Mouse (Mus musculus): ENCODE measurements at regions not wholly inside any gene's neighbourhood (a gene's known extent, or its start where the extent isn't known, plus 50 kb on each side); places are given as distances from the start of the nearest gene placed in this dataset.

DNA sequence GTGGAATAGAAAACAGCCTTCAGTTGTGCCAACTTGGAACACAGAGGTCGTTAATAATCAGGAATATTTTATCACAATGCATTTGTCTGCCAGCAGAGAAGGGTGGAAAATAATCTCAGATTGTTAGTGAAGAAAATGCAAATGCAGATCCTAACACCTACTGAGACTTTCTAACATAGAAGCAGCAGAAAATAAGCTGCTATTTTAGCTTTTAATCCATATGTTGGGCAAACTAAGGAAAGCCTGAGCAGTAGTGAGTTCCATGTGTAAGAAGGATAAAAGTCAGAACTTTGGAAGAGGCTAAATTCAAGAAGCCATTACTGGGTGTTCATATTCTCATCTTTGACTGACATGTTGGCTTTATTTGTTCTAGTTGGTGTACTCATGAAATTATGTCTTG, 119.8 kb upstream of the Sphkap start:
- H3K4me2 ChIP-seq (replicated peaks; ENCODE audit: low read depth), result no peak overlapping the region
- no peak overlapping the region for H3K4me3 ChIP-seq (ENCODE audit: low read depth, low read length)
- no peak overlapping the region for H3K27ac ChIP-seq (replicated peaks)
- 57% methylated on average over 1 of the region's 1 CpGs for WGBS
- no peaks in the 10 kb centered on the region for H3K36me3 ChIP-seq (ENCODE audit: control insufficient read depth, insufficient read depth, low read length)
- no peak for ATAC-seq (ENCODE audit: low FRiP score, low TSS enrichment)
- no peaks in the 10 kb centered on the region for H3K27me3 ChIP-seq (ENCODE audit: control insufficient read depth, insufficient read depth, low read length)
- H3K4me1 ChIP-seq (replicated peaks; ENCODE audit: control insufficient read depth, insufficient read depth), result no peaks in the 10 kb centered on the region
- H3K9ac ChIP-seq (ENCODE audit: low read length), result no peak overlapping the region
- DNase-seq (ENCODE audit: low spot score), result no peak
- H3K9me3 ChIP-seq (ENCODE audit: control insufficient read depth, low read length), result no peaks in the 10 kb centered on the region
- TF ChIP-seq EP300 (optimal IDR thresholded peaks at IDR 0.05), result no peak
- no peak for TF ChIP-seq CTCF (IDR thresholded peaks at IDR 0.05; ENCODE audit: low read depth)

DNA sequence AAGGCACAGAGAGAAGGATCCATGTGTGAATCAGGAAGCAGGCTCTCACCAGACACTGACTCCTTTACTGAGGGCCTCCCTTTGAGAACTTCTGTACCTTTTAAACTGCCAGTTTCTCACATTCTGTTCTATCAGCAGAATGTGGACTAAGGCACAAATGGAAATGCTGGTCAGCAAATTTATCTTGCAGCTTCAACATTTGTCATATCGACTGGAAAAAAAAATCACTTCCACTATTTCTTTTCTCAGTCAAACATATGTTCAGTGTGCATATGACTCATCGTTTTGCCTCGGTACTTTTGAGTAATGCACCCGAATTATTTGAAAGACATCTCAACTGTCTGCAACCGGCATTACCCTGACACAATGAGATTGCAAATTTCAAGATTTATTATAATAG, 101.4 kb upstream of the Sphkap start:
- TF ChIP-seq EP300 (optimal IDR thresholded peaks at IDR 0.05), result no peak
- no peak for TF ChIP-seq CTCF (IDR thresholded peaks at IDR 0.05; ENCODE audit: low read depth)
- WGBS, result 55% methylated on average over 5 of the region's 5 CpGs
- Histone ChIP-seq H3K4me2 (replicated peaks; ENCODE audit: low read depth) (no peak overlapping the region), H3K27me3 (ENCODE audit: control insufficient read depth, insufficient read depth, low read length) (no peaks in the 10 kb centered on the region), H3K27ac (replicated peaks) (no peak overlapping the region), H3K4me3 (ENCODE audit: low read depth, low read length) (no peak overlapping the region), H3K9ac (ENCODE audit: low read length) (no peak overlapping the region), H3K9me3 (ENCODE audit: control insufficient read depth, low read length) (no peaks in the 10 kb centered on the region), H3K4me1 (replicated peaks; ENCODE audit: control insufficient read depth, insufficient read depth) (no peaks in the 10 kb centered on the region), H3K36me3 (ENCODE audit: control insufficient read depth, insufficient read depth, low read length) (no peaks in the 10 kb centered on the region)
- ATAC-seq (ENCODE audit: low FRiP score, low TSS enrichment) (no peak), DNase-seq (ENCODE audit: low spot score) (no peak)

GRCm38 (mm10) chr1:83505386-83505785, 97.4 kb upstream of the Sphkap start:
- Histone ChIP-seq H3K4me2 (replicated peaks; ENCODE audit: low read depth) (no peak overlapping the region), H3K36me3 (ENCODE audit: control insufficient read depth, insufficient read depth, low read length) (no peaks in the 10 kb centered on the region), H3K27me3 (ENCODE audit: control insufficient read depth, insufficient read depth, low read length) (no peaks in the 10 kb centered on the region), H3K27ac (replicated peaks) (no peak overlapping the region), H3K4me3 (ENCODE audit: low read depth, low read length) (no peak overlapping the region), H3K9me3 (ENCODE audit: control insufficient read depth, low read length) (no peaks in the 10 kb centered on the region), H3K9ac (ENCODE audit: low read length) (no peak overlapping the region), H3K4me1 (replicated peaks; ENCODE audit: control insufficient read depth, insufficient read depth) (no peaks in the 10 kb centered on the region)
- 65% methylated on average over 2 of the region's 2 CpGs for WGBS
- TF ChIP-seq CTCF (IDR thresholded peaks at IDR 0.05; ENCODE audit: low read depth), result no peak
- no peak for TF ChIP-seq EP300 (optimal IDR thresholded peaks at IDR 0.05)
- no peak for ATAC-seq (ENCODE audit: low FRiP score, low TSS enrichment)
- DNase-seq (ENCODE audit: low spot score), result no peak

DNA sequence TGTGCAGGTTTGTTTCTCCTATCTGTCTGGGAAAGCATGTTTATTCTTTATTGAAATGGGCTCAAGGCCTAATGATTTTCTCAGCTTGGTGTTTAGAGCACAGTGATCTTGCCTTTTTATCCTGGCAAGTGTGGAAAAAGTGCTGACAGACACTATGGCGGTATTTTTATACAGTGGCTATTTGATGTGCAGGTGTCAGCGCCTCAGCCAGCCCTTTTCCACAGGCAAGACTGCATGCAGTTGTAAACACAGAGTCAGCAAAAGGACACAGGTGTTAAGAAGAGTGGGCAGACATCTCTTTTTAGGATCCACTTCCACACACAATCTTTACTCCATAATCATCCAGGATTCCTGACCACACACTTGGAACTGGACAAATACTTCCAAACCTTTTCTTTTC, 88.9 kb upstream of the Sphkap start:
- Histone ChIP-seq H3K36me3 (ENCODE audit: control insufficient read depth, insufficient read depth, low read length) (no peaks in the 10 kb centered on the region), H3K27ac (replicated peaks) (no peak overlapping the region), H3K9ac (ENCODE audit: low read length) (no peak overlapping the region), H3K27me3 (ENCODE audit: control insufficient read depth, insufficient read depth, low read length) (no peaks in the 10 kb centered on the region), H3K4me1 (replicated peaks; ENCODE audit: control insufficient read depth, insufficient read depth) (no peaks in the 10 kb centered on the region), H3K4me2 (replicated peaks; ENCODE audit: low read depth) (no peak overlapping the region), H3K9me3 (ENCODE audit: control insufficient read depth, low read length) (no peaks in the 10 kb centered on the region), H3K4me3 (ENCODE audit: low read depth, low read length) (no peak overlapping the region)
- TF ChIP-seq CTCF (IDR thresholded peaks at IDR 0.05; ENCODE audit: low read depth), result no peak
- no peak for TF ChIP-seq EP300 (optimal IDR thresholded peaks at IDR 0.05)
- ATAC-seq (ENCODE audit: low FRiP score, low TSS enrichment) (no peak), DNase-seq (ENCODE audit: low spot score) (no peak)
- WGBS, result 59% methylated on average over 2 of the region's 2 CpGs

DNA sequence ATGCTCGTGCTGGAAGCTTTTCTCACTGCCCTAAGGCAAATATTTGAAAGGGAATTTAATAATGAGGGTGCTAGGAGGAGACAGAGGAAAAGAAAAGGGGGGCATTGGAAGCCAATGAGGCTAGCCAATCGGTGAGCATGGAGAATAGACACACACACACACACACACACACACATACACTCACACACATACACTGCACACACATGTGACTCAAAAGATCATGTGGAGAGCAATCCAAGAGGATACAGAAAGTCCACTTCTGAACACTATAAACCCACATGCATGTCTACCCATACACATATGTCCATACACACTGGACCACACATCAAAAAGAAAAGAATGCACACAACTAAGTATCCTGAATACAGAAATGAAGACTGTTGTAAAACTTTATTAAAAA, 88.4 kb upstream of the Sphkap start:
- H3K4me3 ChIP-seq (ENCODE audit: low read depth, low read length), result no peak overlapping the region
- ATAC-seq (ENCODE audit: low FRiP score, low TSS enrichment) (no peak), DNase-seq (ENCODE audit: low spot score) (no peak)
- H3K4me2 ChIP-seq (replicated peaks; ENCODE audit: low read depth), result no peak overlapping the region
- no peaks in the 10 kb centered on the region for H3K9me3 ChIP-seq (ENCODE audit: control insufficient read depth, low read length)
- H3K36me3 ChIP-seq (ENCODE audit: control insufficient read depth, insufficient read depth, low read length), result no peaks in the 10 kb centered on the region
- H3K4me1 ChIP-seq (replicated peaks; ENCODE audit: control insufficient read depth, insufficient read depth), result no peaks in the 10 kb centered on the region
- WGBS, result 41% methylated on average over 2 of the region's 2 CpGs
- H3K27me3 ChIP-seq (ENCODE audit: control insufficient read depth, insufficient read depth, low read length), result no peaks in the 10 kb centered on the region
- no peak overlapping the region for H3K9ac ChIP-seq (ENCODE audit: low read length)
- no peak overlapping the region for H3K27ac ChIP-seq (replicated peaks)
- TF ChIP-seq CTCF (IDR thresholded peaks at IDR 0.05; ENCODE audit: low read depth) (no peak), EP300 (optimal IDR thresholded peaks at IDR 0.05) (no peak)

- Histone ChIP-seq H3K4me3 (ENCODE audit: low read depth, low read length) (no peak overlapping the region), H3K27me3 (ENCODE audit: control insufficient read depth, insufficient read depth, low read length) (no peaks in the 10 kb centered on the region), H3K9me3 (ENCODE audit: control insufficient read depth, low read length) (no peaks in the 10 kb centered on the region), H3K27ac (replicated peaks) (no peak overlapping the region), H3K9ac (ENCODE audit: low read length) (no peak overlapping the region), H3K4me2 (replicated peaks; ENCODE audit: low read depth) (no peak overlapping the region), H3K4me1 (replicated peaks; ENCODE audit: control insufficient read depth, insufficient read depth) (no peaks in the 10 kb centered on the region), H3K36me3 (ENCODE audit: control insufficient read depth, insufficient read depth, low read length) (no peaks in the 10 kb centered on the region)
- 76% methylated on average over 4 of the region's 4 CpGs for WGBS
- TF ChIP-seq EP300 (optimal IDR thresholded peaks at IDR 0.05), result no peak
- TF ChIP-seq CTCF (IDR thresholded peaks at IDR 0.05; ENCODE audit: low read depth), result no peak
- ATAC-seq (ENCODE audit: low FRiP score, low TSS enrichment), result no peak
- no peak for DNase-seq (ENCODE audit: low spot score)
Measured at GRCm38 (mm10) chr1:83495022-83495421, 87.0 kb upstream of the Sphkap start.

All from stomach, postnatal 0 days (tissue).